Mouse (Mus musculus) CD4-positive, CD25-positive, alpha-beta regulatory T cell, adult 4 months (primary cell): ENCODE data around the gene Cyb5r2. TPM values are rescaled to one million over a fixed set of nuclear protein-coding genes. Genes with fewer than 3 reads are reported as not detected.
A peak's percentile ranks its signal among the peaks of the same experiment; 100 is the strongest.

Experiments
- ATAC-seq: one replicate; pipeline ENCODE4 v1.8.0; 2017
- polyA plus RNA-seq, 2 experiments: library from polyadenylated mRNA; unstranded; fragments of 100-300 nt; shearing (Covaris generic); gene quantifications; one replicate each; pipeline ENCODE4 v1.2.1; 2017

Cyb5r2 gene
- polyA plus RNA-seq, 2 experiments from 2014 or later = not detected

DNA sequence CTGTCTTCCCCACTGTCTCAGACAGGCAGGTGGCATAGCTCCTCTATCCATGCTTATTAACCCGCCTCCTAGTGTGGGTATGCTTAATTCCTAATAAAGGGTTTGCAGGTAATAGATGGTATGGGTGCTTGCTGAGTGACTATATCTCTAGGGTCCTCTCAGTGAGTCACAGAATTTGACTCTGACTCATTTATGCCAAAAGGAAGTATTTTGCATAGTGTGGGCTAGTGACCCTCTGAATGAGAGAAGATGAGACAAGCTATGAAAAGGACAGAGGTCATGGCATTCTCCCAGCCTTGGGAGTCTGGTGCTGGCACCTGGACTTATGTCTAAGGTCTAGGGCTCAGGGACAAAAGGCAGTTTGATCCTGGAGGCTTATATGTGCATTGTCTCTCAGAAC lies 37.1 kb downstream of the Cyb5r2 start:
- ATAC-seq = no peak

- ATAC-seq = no peak
Observed at GRCm38 (mm10) chr7:107714067-107714466, 43.8 kb downstream of the Cyb5r2 start.

GRCm38 (mm10) chr7:107712743-107713142 lies 45.1 kb downstream of the Cyb5r2 start:
- ATAC-seq = no peak

GRCm38 (mm10) chr7:107708491-107709112 lies 49.2 kb downstream of the Cyb5r2 start:
- peak; percentile 77 for ATAC-seq

- ATAC-seq = peak; percentile 88
Observed at GRCm38 (mm10) chr7:107707650-107708049, 50.2 kb downstream of the Cyb5r2 start.

DNA sequence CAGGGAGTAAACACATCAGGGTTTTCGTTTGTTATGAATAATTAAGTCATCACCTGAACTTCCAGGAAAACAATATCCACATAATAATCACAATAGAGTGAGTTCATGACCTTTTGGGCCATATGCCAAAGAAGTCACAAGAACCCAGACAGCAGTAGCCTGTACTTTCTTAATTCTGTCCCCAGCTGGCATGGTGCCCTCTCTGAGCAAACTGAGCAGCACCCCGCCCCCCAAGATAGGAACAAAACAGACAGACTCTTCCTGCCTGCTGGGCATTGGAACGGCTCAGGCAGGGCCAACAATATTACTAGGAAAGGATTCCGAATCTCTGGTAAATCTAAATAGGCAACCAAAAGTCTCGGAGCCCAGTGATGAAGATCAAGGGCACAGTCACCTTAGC lies 51.9 kb downstream of the Cyb5r2 start:
- no peak for ATAC-seq

GRCm38 (mm10) chr7:107702461-107703380 lies 55.1 kb downstream of the Cyb5r2 start:
- ATAC-seq = no peak

GRCm38 (mm10) chr7:107700646-107701045 lies 57.2 kb downstream of the Cyb5r2 start:
- ATAC-seq = no peak

- no peak for ATAC-seq
Observed at GRCm38 (mm10) chr7:107699926-107700325, 57.9 kb downstream of the Cyb5r2 start.

Other genes starting within 250 kb of the Cyb5r2 start
- under 1 TPM in 1 of 2 experiments, not detected in 1; 0.26 TPM for gene Olfml1, start 190.6 kb downstream of the Cyb5r2 start, polyA plus RNA-seq
- gene Ppfibp2, start 162.8 kb downstream of the Cyb5r2 start, polyA plus RNA-seq = 1 to 10 TPM; 1.0 to 1.5 TPM
- gene 5330417H12Rik, start 132.9 kb downstream of the Cyb5r2 start, polyA plus RNA-seq = not detected
- gene Ovch2, start 43.2 kb upstream of the Cyb5r2 start, polyA plus RNA-seq = not detected
- not detected for gene Olfr467, start 54.2 kb upstream of the Cyb5r2 start, polyA plus RNA-seq
- not detected for gene Olfr469, start 67.5 kb upstream of the Cyb5r2 start, polyA plus RNA-seq
- under 1 TPM; 0.47 to 0.58 TPM for gene Olfr470, start 89.5 kb upstream of the Cyb5r2 start, polyA plus RNA-seq
- gene Olfr472, start 139.9 kb upstream of the Cyb5r2 start, polyA plus RNA-seq = under 1 TPM in 1 of 2 experiments, not detected in 1; 0.09 TPM
- not detected for gene Olfr473, start 172.4 kb upstream of the Cyb5r2 start, polyA plus RNA-seq
- not detected for gene Olfr474, start 196.6 kb upstream of the Cyb5r2 start, polyA plus RNA-seq
- not detected for gene Olfr476, start 206.8 kb upstream of the Cyb5r2 start, polyA plus RNA-seq
- gene Olfr477, start 228.7 kb upstream of the Cyb5r2 start, polyA plus RNA-seq = not detected